9 mouse cellular contexts compared by ENCODE assay signal in the genomic region with DNA sequence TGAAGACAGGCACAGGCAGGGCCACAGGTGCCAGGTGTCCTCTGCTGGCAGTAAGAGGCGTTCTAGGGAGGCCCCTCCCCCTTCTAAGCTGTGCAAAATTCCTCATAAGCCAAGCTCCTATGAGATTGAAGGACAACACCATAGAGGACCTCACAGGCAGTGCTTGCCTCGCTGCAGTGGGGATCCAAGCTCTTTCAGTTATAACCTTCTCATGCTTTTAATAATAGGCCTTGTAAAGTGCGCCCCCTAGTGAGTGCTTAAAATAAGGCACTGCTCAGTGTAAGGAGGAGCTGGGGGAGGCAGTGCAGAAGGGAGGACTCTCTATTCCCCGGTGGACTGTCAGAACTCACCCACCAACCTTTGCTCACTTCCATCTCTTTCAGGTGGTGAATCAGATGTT. TPM values are rescaled to one million over a fixed set of nuclear protein-coding genes. Genes with fewer than 3 reads are reported as not detected.
DNase-seq lines count a peak whose midpoint lies in the region; ATAC-seq and TF ChIP-seq lines count a peak whose summit lies in the region.
"Had no signal": no experiment of that assay in that cellular context is flagged by ENCODE, and none has a peak within 500 bp of the region (broad histone marks: within the 10 kb centered on the region; RNA-seq: fewer than 3 reads in every experiment).

No protein-coding gene starts in this region.

- TF ChIP-seq CTCF in bone marrow macrophage, adult 2 months (IDR thresholded peaks at IDR 0.05; ENCODE audit: low read depth, low read length) = peak; percentile 39; the same call in 1 of the 2 replicates
- peak; percentile 91 for TF ChIP-seq CTCF in liver, embryonic 14.5 days (IDR thresholded peaks at IDR 0.05; ENCODE audit: low read depth)

- peak; percentile 70 to 81 for DNase-seq in CD8-positive naive resting alpha-beta T cell, adult 2 months (ENCODE audit: low read depth in 2 of 2, low spot score in 2 of 2)
- peak; percentile 76 to 90 for DNase-seq in heart, postnatal 14 days
- peak; percentile 83 to 89 for DNase-seq in kidney, postnatal 4 days
- peak; percentile 58 to 68 (median 66) for DNase-seq in liver, embryonic 14.5 days (ENCODE audit: low read depth in 3 of 3, low spot score in 3 of 3)
- DNase-seq in neural tube, embryonic 11.5 days (ENCODE audit: low spot score) = peak; percentile 78

- TF ChIP-seq POLR2A in bone marrow macrophage, adult 2 months (IDR thresholded peaks at IDR 0.05; ENCODE audit: borderline replicate concordance, low read depth, low read length) = no peak

- no peak overlapping the region for H3K4me3 ChIP-seq in bone marrow macrophage, adult 2 months (ENCODE audit: insufficient read depth, low read length)
- no peak overlapping the region for H3K4me3 ChIP-seq in liver, embryonic 14.5 days (ENCODE audit: insufficient read depth in 1 of 2, low read depth in 2 of 2, low read length in 2 of 2)
- H3K4me3 ChIP-seq in neural tube, embryonic 11.5 days (ENCODE audit: low read depth, low read length) = no peak overlapping the region
- no peak overlapping the region for H3K4me3 ChIP-seq in stomach, embryonic 15.5 days (replicated peaks)

- ATAC-seq in erythroblast, adult 5-6 weeks (replicated peaks; ENCODE audit: low FRiP score, poor library complexity, severe bottlenecking) = peak; percentile 64
- no peak; the same call in 1 of the 2 replicates for ATAC-seq in liver, embryonic 14.5 days (ENCODE audit: insufficient read depth)
- ATAC-seq in neural tube, embryonic 11.5 days (ENCODE audit: insufficient read depth, low FRiP score, low TSS enrichment) = 0 out of 2 replicates have a peak, but pooled peaks have one; percentile 31
- ATAC-seq in stomach, embryonic 15.5 days (ENCODE audit: insufficient read depth, low FRiP score, low read depth) = peak; percentile 49; the same call in 1 of the 2 replicates

- H3K4me2 ChIP-seq in liver, embryonic 14.5 days (ENCODE audit: low read depth) = no peak overlapping the region
- H3K4me2 ChIP-seq in neural tube, embryonic 11.5 days (ENCODE audit: low read depth) = no peak overlapping the region
- no peak overlapping the region for H3K4me2 ChIP-seq in stomach, embryonic 15.5 days

- H3K4me1 ChIP-seq in bone marrow macrophage, adult 2 months (ENCODE audit: control insufficient read depth, insufficient read depth, low read length) = no peaks in the 10 kb centered on the region
- peaks cover 0 to 4% of the 10 kb centered on the region in 2 experiments; a peak in 2 of 4 replicates for H3K4me1 ChIP-seq in liver, embryonic 14.5 days (replicated peaks; ENCODE audit: control insufficient read depth in 2 of 2, insufficient read depth in 2 of 2, low read length in 1 of 2)
- peaks cover 10% of the 10 kb centered on the region; the same call in 1 of the 2 replicates for H3K4me1 ChIP-seq in neural tube, embryonic 11.5 days (ENCODE audit: control insufficient read depth, insufficient read depth, low read length)
- H3K4me1 ChIP-seq in stomach, embryonic 15.5 days = peaks cover 5% of the 10 kb centered on the region; the same call in 1 of the 2 replicates

- intact Hi-C loops in heart, postnatal 14 days (cut with DNase I) = loop anchor here (2.0 to 5.0 kb wide), 4 partner anchors 34 to 253 kb away; a partner anchor contains a TSS

- no peak overlapping the region for H3K9ac ChIP-seq in liver, embryonic 14.5 days (replicated peaks)
- no peak overlapping the region for H3K9ac ChIP-seq in neural tube, embryonic 11.5 days (ENCODE audit: low read length)
- H3K9ac ChIP-seq in stomach, embryonic 15.5 days = no peak overlapping the region

- H3K27ac ChIP-seq in bone marrow macrophage, adult 2 months (ENCODE audit: insufficient read depth, low read depth, low read length) = no peak overlapping the region
- no peak overlapping the region for H3K27ac ChIP-seq in liver, embryonic 14.5 days
- no peak overlapping the region for H3K27ac ChIP-seq in neural tube, embryonic 11.5 days (ENCODE audit: low read depth, low read length)
- H3K27ac ChIP-seq in stomach, embryonic 15.5 days = no peak overlapping the region

- no peak for TF ChIP-seq EP300 in liver, embryonic 14.5 days (IDR thresholded peaks at IDR 0.05; ENCODE audit: low read depth)

- H3K36me3 ChIP-seq in liver, embryonic 14.5 days (replicated peaks; ENCODE audit: control insufficient read depth, insufficient read depth, low read depth) = no peaks in the 10 kb centered on the region
- H3K36me3 ChIP-seq in neural tube, embryonic 11.5 days (ENCODE audit: control insufficient read depth, insufficient read depth, low read length) = no peaks in the 10 kb centered on the region
- no peaks in the 10 kb centered on the region for H3K36me3 ChIP-seq in stomach, embryonic 15.5 days

- no peaks in the 10 kb centered on the region for H3K27me3 ChIP-seq in liver, embryonic 14.5 days (ENCODE audit: control insufficient read depth, insufficient read depth, low read length)
- no peaks in the 10 kb centered on the region for H3K27me3 ChIP-seq in neural tube, embryonic 11.5 days (ENCODE audit: control insufficient read depth, insufficient read depth, low read length)
- no peaks in the 10 kb centered on the region for H3K27me3 ChIP-seq in stomach, embryonic 15.5 days (replicated peaks)

- WGBS in liver, embryonic 14.5 days (ENCODE audit: insufficient replicate concordance) = 13% methylated on average over 4 of the region's 4 CpGs
- WGBS in neural tube, embryonic 11.5 days = 24% methylated on average over 4 of the region's 4 CpGs
- 12% methylated on average over 4 of the region's 4 CpGs for WGBS in stomach, embryonic 15.5 days

- no peaks in the 10 kb centered on the region for H3K9me3 ChIP-seq in liver, embryonic 14.5 days (ENCODE audit: control insufficient read depth, low read length)
- H3K9me3 ChIP-seq in neural tube, embryonic 11.5 days (ENCODE audit: control insufficient read depth, low read length) = no peaks in the 10 kb centered on the region
- no peaks in the 10 kb centered on the region for H3K9me3 ChIP-seq in stomach, embryonic 15.5 days

RNA-seq across cellular contexts. Expression of a gene that starts 6.1 kb away (rescaled TPM):
- polyA plus RNA-seq in bone marrow macrophage, adult 2 months (2012; ENCODE audit: insufficient read depth, insufficient read length, missing spikeins) = 1.1 TPM in 1 of 2 replicates, not detected in the other
- total RNA-seq in erythroblast, adult 5-6 weeks (2015; ENCODE audit: low replicate concordance) = 1.5 TPM in 1 of 2 replicates, not detected in the other
- total RNA-seq in erythroblast, adult 5-6 weeks (2017; ENCODE audit: low replicate concordance) = 0.56 TPM in 1 of 2 replicates, not detected in the other
- 10 to 100 TPM; 11.7 to 15.2 TPM for total RNA-seq in heart, postnatal 14 days (2021)
- polyA plus RNA-seq in liver, embryonic 14.5 days (2012; rRNA removed) = 10.8 and 11.1 TPM in 2 replicates
- 9.1 and 9.5 TPM in 2 replicates for polyA plus RNA-seq in liver, embryonic 14.5 days (2014; fragmentation: Nextera tagmentation; extraction: Ambion mirVana)
- 2.4 and 3.2 TPM in 2 replicates for polyA plus RNA-seq in neural tube, embryonic 11.5 days (2014; fragmentation: Nextera tagmentation; extraction: Ambion mirVana)
- 9.2 and 9.8 TPM in 2 replicates for polyA plus RNA-seq in stomach, embryonic 15.5 days (2015; fragmentation: Nextera tagmentation; extraction: Ambion mirVana)

RNA-seq across cellular contexts. Expression of a gene that starts 8.2 kb away (rescaled TPM):
- polyA plus RNA-seq in bone marrow macrophage, adult 2 months (2012; ENCODE audit: insufficient read depth, insufficient read length, missing spikeins) = not detected in 2 replicates
- total RNA-seq in erythroblast, adult 5-6 weeks (2015; ENCODE audit: low replicate concordance) = 0.63 TPM in 1 of 2 replicates, not detected in the other
- total RNA-seq in erythroblast, adult 5-6 weeks (2017; ENCODE audit: low replicate concordance) = 1.8 and 1.9 TPM in 2 replicates
- under 1 TPM; 0.57 to 0.59 TPM for total RNA-seq in heart, postnatal 14 days (2021)
- polyA plus RNA-seq in liver, embryonic 14.5 days (2012; rRNA removed) = 0.32 and 0.33 TPM in 2 replicates
- 0.48 and 0.56 TPM in 2 replicates for polyA plus RNA-seq in liver, embryonic 14.5 days (2014; fragmentation: Nextera tagmentation; extraction: Ambion mirVana)
- 0.86 and 1.1 TPM in 2 replicates for polyA plus RNA-seq in neural tube, embryonic 11.5 days (2014; fragmentation: Nextera tagmentation; extraction: Ambion mirVana)
- polyA plus RNA-seq in stomach, embryonic 15.5 days (2015; fragmentation: Nextera tagmentation; extraction: Ambion mirVana) = 14.6 and 22.8 TPM in 2 replicates

RNA-seq across cellular contexts. Expression of a gene that starts 12.2 kb away (rescaled TPM):
- not detected in 2 replicates for polyA plus RNA-seq in bone marrow macrophage, adult 2 months (2012; ENCODE audit: insufficient read depth, insufficient read length, missing spikeins)
- not detected in 2 replicates for total RNA-seq in erythroblast, adult 5-6 weeks (2015; ENCODE audit: low replicate concordance)
- not detected in 2 replicates for total RNA-seq in erythroblast, adult 5-6 weeks (2017; ENCODE audit: low replicate concordance)
- not detected for total RNA-seq in heart, postnatal 14 days (2021)
- 0.37 and 0.50 TPM in 2 replicates for polyA plus RNA-seq in liver, embryonic 14.5 days (2012; rRNA removed)
- polyA plus RNA-seq in liver, embryonic 14.5 days (2014; fragmentation: Nextera tagmentation; extraction: Ambion mirVana) = 0.28 and 0.30 TPM in 2 replicates
- 0.22 TPM in 1 of 2 replicates, not detected in the other for polyA plus RNA-seq in neural tube, embryonic 11.5 days (2014; fragmentation: Nextera tagmentation; extraction: Ambion mirVana)
- 0.21 and 0.31 TPM in 2 replicates for polyA plus RNA-seq in stomach, embryonic 15.5 days (2015; fragmentation: Nextera tagmentation; extraction: Ambion mirVana)
- total RNA-seq: gastrocnemius, postnatal 36 days had no signal

RNA-seq across cellular contexts. Expression of a gene that starts 20.1 kb away (rescaled TPM):
- polyA plus RNA-seq in bone marrow macrophage, adult 2 months (2012; ENCODE audit: insufficient read depth, insufficient read length, missing spikeins) = 7.0 and 9.9 TPM in 2 replicates
- total RNA-seq in erythroblast, adult 5-6 weeks (2015; ENCODE audit: low replicate concordance) = 2.7 TPM in 1 of 2 replicates, not detected in the other
- 2.4 and 2.5 TPM in 2 replicates for total RNA-seq in erythroblast, adult 5-6 weeks (2017; ENCODE audit: low replicate concordance)
- 10 to 100 TPM; 66.8 to 69.4 TPM for total RNA-seq in heart, postnatal 14 days (2021)
- polyA plus RNA-seq in liver, embryonic 14.5 days (2012; rRNA removed) = 2.1 and 2.9 TPM in 2 replicates
- polyA plus RNA-seq in liver, embryonic 14.5 days (2014; fragmentation: Nextera tagmentation; extraction: Ambion mirVana) = 14.2 and 15.2 TPM in 2 replicates
- 20.6 and 20.8 TPM in 2 replicates for polyA plus RNA-seq in neural tube, embryonic 11.5 days (2014; fragmentation: Nextera tagmentation; extraction: Ambion mirVana)
- polyA plus RNA-seq in stomach, embryonic 15.5 days (2015; fragmentation: Nextera tagmentation; extraction: Ambion mirVana) = 32.2 and 33.6 TPM in 2 replicates

RNA-seq across cellular contexts. Expression of a gene that starts 20.1 kb away (rescaled TPM):
- polyA plus RNA-seq in bone marrow macrophage, adult 2 months (2012; ENCODE audit: insufficient read depth, insufficient read length, missing spikeins) = 0.80 and 1.3 TPM in 2 replicates
- 0.58 TPM in 1 of 2 replicates, not detected in the other for total RNA-seq in erythroblast, adult 5-6 weeks (2015; ENCODE audit: low replicate concordance)
- 0.42 TPM in 1 of 2 replicates, not detected in the other for total RNA-seq in erythroblast, adult 5-6 weeks (2017; ENCODE audit: low replicate concordance)
- total RNA-seq in heart, postnatal 14 days (2021) = 1 to 10 TPM; 2.0 to 2.6 TPM
- polyA plus RNA-seq in liver, embryonic 14.5 days (2012; rRNA removed) = 0.65 and 0.73 TPM in 2 replicates
- 0.25 and 0.33 TPM in 2 replicates for polyA plus RNA-seq in liver, embryonic 14.5 days (2014; fragmentation: Nextera tagmentation; extraction: Ambion mirVana)
- polyA plus RNA-seq in neural tube, embryonic 11.5 days (2014; fragmentation: Nextera tagmentation; extraction: Ambion mirVana) = 1.8 and 1.9 TPM in 2 replicates
- 3.5 and 3.8 TPM in 2 replicates for polyA plus RNA-seq in stomach, embryonic 15.5 days (2015; fragmentation: Nextera tagmentation; extraction: Ambion mirVana)
